Mouse (Mus musculus) liver, embryonic 12.5 days (tissue): ENCODE measurements around the gene Slc22a3. TPM values are rescaled to one million over a fixed set of nuclear protein-coding genes. Genes with fewer than 3 reads are reported as not detected.
A peak's percentile ranks its signal among the peaks of the same experiment; 100 is the strongest.

Experiments
- ATAC-seq: fragments of 200-750 bp; cut with Nextera tagmentation; 2 replicates; pipeline ENCODE4 v1.8.0; 2017; ENCODE audit warnings: moderate number of reproducible peaks, mild to moderate bottlenecking, moderate library complexity
- H3K27ac ChIP-seq: fragments of 300-500 bp; sonication (generic); 2 replicates; pipeline ENCODE4 v1.5.1; 2016; ENCODE audit warnings: mild to moderate bottlenecking
- H3K27me3 ChIP-seq: fragments of 300-500 bp; sonication (generic); replicated peaks from 2 replicates; pipeline ENCODE4 v1.6.1; 2016; ENCODE audit warnings: mild to moderate bottlenecking, moderate library complexity
- H3K36me3 ChIP-seq: fragments of 300-500 bp; sonication (generic); 2 replicates; pipeline ENCODE4 v1.6.1; 2016; ENCODE audit warnings: mild to moderate bottlenecking, moderate library complexity
- H3K4me1 ChIP-seq: fragments of 300-500 bp; sonication (generic); 2 replicates; pipeline ENCODE4 v1.6.1; 2016
- H3K4me2 ChIP-seq: fragments of 300-500 bp; sonication (generic); 2 replicates; pipeline ENCODE4 v1.6.1; 2016; ENCODE audit warnings: mild to moderate bottlenecking, moderate library complexity
- H3K4me3 ChIP-seq: fragments of 300-500 bp; sonication (generic); 2 replicates; pipeline ENCODE4 v1.5.1; 2016; ENCODE audit warnings: mild to moderate bottlenecking, moderate library complexity
- H3K9ac ChIP-seq: fragments of 300-500 bp; sonication (generic); 2 replicates; pipeline ENCODE4 v1.6.1; 2016; ENCODE audit warnings: mild to moderate bottlenecking, moderate library complexity
- H3K9me3 ChIP-seq: fragments of 300-500 bp; sonication (generic); replicated peaks from 2 replicates; pipeline ENCODE4 v1.6.1; 2016; ENCODE audit warnings: mild to moderate bottlenecking, moderate library complexity
- WGBS: fragments of 180-500 bp; shearing (Covaris S2); methylation state at CpG from one replicate; pipeline ENCODE4 v1.1.7; 2016; ENCODE audit not compliant: insufficient replicate concordance; 5-methylcytosine and 5-hydroxymethylcytosine counted together
- polyA plus RNA-seq: library from polyadenylated mRNA; unstranded; fragments of >200 nt; fragmentation: Nextera tagmentation; extraction: Ambion mirVana; gene quantifications from 2 replicates; pipeline ENCODE4 v1.2.1, GENCODE M21; 2016

Slc22a3 gene
- polyA plus RNA-seq, 1 experiment from 2014 or later, result 2.5 TPM

DNA sequence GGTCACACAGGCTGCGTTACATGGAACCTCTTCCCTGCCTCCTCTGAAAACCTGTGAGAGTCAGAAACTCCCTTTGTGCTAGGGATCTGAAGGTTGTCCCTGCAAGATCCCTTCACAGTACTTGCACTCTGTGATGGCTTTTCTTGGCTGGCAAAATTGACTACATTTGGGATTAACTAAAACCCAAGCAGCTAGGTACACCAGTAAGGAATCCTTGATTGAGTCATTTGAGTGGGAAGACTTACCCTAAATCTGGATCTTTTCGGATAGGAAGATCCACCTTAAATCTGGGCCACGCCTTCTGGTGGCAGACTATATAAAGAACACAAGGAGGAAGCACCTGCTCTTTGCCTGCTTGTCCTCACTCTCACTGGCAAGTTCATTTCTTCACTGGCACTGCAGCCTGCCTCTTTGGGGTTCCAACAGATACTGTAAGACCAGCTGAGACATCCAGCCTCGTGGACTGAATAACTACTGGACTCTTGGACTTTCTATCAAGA lies 41.0 kb downstream of the Slc22a3 start:
- Histone ChIP-seq H3K9ac (no peak overlapping the region), H3K27me3 (0 out of 2 replicates have a peak, but pooled peaks cover 3% of the 10 kb centered on the region), H3K4me2 (no peak overlapping the region), H3K4me1 (0 out of 2 replicates have a peak, but pooled peaks cover 5% of the 10 kb centered on the region), H3K9me3 (0 out of 2 replicates have a peak, but pooled peaks cover under 1% of the 10 kb centered on the region), H3K4me3 (no peak overlapping the region), H3K36me3 (no peaks in the 10 kb centered on the region), H3K27ac (no peak overlapping the region)
- WGBS, result 63% methylated on average over 4 of the region's 4 CpGs
- no peak for ATAC-seq

DNA sequence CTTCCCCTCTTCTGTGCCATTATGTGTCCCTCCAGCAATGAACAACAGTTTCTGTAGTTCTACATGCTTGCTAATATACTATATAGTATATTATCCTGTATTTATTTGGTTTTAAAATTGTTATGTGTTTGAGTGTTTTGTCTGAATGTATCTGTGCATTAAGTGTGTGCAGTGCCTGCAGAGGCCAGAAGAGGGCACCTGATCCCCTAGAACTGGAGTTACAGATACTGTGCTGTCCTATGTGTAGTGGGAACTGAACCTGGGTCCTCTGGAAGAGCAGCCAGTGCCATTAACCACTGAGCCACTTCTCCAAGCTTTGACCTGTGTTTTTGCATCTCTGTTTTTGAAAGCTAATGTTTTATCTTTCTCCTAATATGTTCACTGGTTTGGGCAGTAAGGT lies 46.3 kb downstream of the Slc22a3 start:
- no peak overlapping the region for H3K27ac ChIP-seq
- H3K4me3 ChIP-seq, result no peak overlapping the region
- no peak overlapping the region for H3K9ac ChIP-seq
- no peaks in the 10 kb centered on the region for H3K4me1 ChIP-seq
- 0 out of 2 replicates have a peak, but pooled peaks cover 3% of the 10 kb centered on the region for H3K27me3 ChIP-seq
- no peak overlapping the region for H3K4me2 ChIP-seq
- ATAC-seq, result no peak
- H3K36me3 ChIP-seq, result no peaks in the 10 kb centered on the region
- 0 out of 2 replicates have a peak, but pooled peaks cover 4% of the 10 kb centered on the region for H3K9me3 ChIP-seq

DNA sequence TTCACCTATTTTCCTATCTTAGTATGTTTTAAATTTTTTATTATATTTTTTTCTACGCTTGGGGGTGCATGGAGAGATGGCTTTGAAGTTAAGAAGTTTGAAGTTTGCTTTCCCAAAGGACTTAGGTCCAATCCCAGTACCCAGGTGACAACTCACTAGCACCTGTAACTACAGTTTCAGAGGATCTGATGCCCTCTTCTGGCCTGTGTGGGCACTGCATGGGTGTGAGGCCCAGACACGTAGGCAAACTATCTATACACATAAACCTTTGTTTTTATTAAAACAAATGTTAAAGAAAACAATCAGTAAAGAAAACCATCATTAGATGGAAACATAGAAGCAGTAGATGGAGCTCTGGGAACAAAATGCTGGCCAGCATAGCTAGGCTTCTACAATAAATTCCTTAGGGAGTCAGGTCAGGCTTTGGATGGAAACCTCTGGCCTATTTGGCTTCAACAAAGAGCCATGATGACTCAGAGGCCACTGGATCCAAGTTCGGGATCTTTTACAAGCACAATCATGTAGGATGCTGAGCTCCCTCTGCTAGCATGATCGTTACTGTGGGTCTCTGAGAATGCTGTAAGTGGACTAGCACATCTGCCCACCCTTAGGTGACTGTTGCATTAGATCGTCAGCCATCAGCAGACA lies 52.2 kb downstream of the Slc22a3 start:
- Histone ChIP-seq H3K27ac (no peak overlapping the region), H3K9me3 (no peaks in the 10 kb centered on the region), H3K27me3 (no peaks in the 10 kb centered on the region), H3K4me1 (no peaks in the 10 kb centered on the region), H3K9ac (no peak overlapping the region), H3K4me3 (no peak overlapping the region), H3K36me3 (no peaks in the 10 kb centered on the region), H3K4me2 (no peak overlapping the region)
- ATAC-seq, result no peak
- WGBS, result 63% methylated on average over 5 of the region's 5 CpGs

DNA sequence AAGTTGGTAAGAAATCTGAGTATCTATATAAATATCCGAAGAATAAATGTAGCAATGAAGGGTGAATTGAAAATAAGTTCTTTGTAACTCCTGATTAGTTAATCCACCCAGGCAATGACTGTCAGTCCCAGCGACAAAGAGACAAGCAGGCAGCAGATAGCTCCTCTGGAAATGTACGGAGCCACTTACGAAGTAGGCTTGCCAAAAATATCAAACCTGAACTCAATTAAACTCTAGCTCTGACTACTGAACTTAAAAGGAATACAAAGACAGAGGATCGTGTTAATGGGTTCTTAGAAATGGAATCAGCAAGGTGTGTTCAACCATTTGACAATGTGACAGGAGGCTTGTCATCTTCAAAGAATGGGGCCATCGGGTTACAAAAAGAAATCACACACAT lies 53.8 kb downstream of the Slc22a3 start:
- no peaks in the 10 kb centered on the region for H3K4me1 ChIP-seq
- no peak overlapping the region for H3K4me2 ChIP-seq
- H3K9ac ChIP-seq, result no peak overlapping the region
- no peaks in the 10 kb centered on the region for H3K9me3 ChIP-seq
- H3K27ac ChIP-seq, result no peak overlapping the region
- H3K4me3 ChIP-seq, result no peak overlapping the region
- H3K36me3 ChIP-seq, result no peaks in the 10 kb centered on the region
- H3K27me3 ChIP-seq, result no peaks in the 10 kb centered on the region
- ATAC-seq, result no peak
- 72% methylated on average over 6 of the region's 6 CpGs for WGBS

DNA sequence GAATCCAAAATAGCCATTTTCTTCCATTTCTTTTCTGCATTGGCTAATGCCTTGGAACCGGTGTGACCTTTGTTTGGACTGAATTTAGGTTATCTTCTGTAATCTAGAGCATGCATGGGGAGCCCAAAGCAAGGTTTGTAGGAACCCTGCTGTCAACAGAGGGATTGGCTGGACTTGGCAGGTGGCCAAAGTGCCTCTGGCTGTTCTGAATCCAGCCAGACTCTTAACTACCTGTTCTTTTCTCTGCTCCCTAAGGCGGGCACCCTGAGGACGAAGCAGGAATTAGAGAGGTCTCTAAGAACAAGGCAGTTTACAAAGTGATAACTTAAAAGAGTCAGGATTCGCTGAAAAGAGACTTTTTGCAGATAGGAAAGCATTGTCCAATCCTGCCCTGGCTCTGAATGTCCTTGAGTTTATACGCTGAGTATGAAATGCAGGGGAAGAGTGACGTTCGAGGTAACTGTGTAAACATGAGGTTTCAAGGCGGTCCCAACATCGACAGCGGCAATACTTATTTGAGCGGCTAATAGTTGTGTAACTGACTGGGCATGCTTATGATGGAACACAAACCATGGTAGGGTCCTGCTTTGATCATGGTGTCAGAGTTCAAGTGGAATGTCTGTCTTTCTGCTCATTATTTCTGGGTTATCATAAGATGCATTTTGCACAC lies 54.5 kb downstream of the Slc22a3 start:
- Histone ChIP-seq H3K4me3 (no peak overlapping the region), H3K9me3 (no peaks in the 10 kb centered on the region), H3K4me1 (no peaks in the 10 kb centered on the region), H3K4me2 (no peak overlapping the region), H3K27me3 (no peaks in the 10 kb centered on the region), H3K36me3 (no peaks in the 10 kb centered on the region), H3K9ac (no peak overlapping the region), H3K27ac (no peak overlapping the region)
- 70% methylated on average over 11 of the region's 11 CpGs for WGBS
- ATAC-seq, result no peak

DNA sequence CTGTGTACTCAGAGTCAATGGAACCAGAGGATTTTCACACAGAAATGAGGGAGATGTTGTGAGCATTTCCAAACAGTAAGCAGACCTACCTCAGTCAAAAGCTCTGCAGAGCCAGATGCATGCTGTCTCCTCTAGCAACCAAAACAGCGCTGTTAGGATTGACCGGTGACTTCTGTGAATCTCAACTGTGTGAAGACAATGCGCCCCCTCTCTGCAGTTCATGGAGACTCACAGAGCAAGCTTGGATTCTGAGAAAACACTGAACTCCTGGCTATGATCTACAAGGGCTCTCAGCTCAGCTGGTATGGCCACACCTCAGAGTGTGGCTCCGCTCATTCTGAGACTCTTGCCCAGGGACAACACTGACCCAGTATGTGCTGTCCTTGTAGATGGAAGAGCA lies 56.3 kb downstream of the Slc22a3 start:
- no peaks in the 10 kb centered on the region for H3K27me3 ChIP-seq
- no peaks in the 10 kb centered on the region for H3K9me3 ChIP-seq
- H3K36me3 ChIP-seq, result no peaks in the 10 kb centered on the region
- no peak overlapping the region for H3K4me3 ChIP-seq
- 73% methylated on average over 4 of the region's 4 CpGs for WGBS
- no peak for ATAC-seq
- no peaks in the 10 kb centered on the region for H3K4me1 ChIP-seq
- H3K4me2 ChIP-seq, result no peak overlapping the region
- no peak overlapping the region for H3K27ac ChIP-seq
- no peak overlapping the region for H3K9ac ChIP-seq

DNA sequence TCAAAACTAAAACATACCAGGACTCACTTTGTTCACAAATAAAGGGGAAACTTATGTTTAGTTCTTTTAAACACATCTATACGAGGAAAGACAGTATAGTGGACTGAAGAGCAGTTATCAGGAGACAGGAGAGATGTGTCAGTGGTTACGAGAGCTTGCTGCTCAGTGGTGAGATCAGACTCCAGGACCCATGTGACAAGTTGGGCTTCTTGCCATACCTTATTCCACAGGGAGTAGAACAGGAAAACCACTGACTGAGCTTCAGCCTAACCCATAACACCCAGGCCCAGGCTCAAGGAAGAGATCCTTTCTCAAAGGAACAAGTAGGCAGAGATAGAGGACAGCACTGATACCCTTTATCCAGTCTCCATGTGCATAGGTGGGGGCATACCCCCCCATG lies 62.9 kb downstream of the Slc22a3 start:
- H3K9ac ChIP-seq, result no peak overlapping the region
- H3K4me2 ChIP-seq, result no peak overlapping the region
- no peaks in the 10 kb centered on the region for H3K27me3 ChIP-seq
- H3K36me3 ChIP-seq, result no peaks in the 10 kb centered on the region
- no peak overlapping the region for H3K4me3 ChIP-seq
- H3K27ac ChIP-seq, result no peak overlapping the region
- no peaks in the 10 kb centered on the region for H3K9me3 ChIP-seq
- H3K4me1 ChIP-seq, result no peaks in the 10 kb centered on the region
- 56% methylated on average over 2 of the region's 2 CpGs for WGBS
- ATAC-seq, result no peak

DNA sequence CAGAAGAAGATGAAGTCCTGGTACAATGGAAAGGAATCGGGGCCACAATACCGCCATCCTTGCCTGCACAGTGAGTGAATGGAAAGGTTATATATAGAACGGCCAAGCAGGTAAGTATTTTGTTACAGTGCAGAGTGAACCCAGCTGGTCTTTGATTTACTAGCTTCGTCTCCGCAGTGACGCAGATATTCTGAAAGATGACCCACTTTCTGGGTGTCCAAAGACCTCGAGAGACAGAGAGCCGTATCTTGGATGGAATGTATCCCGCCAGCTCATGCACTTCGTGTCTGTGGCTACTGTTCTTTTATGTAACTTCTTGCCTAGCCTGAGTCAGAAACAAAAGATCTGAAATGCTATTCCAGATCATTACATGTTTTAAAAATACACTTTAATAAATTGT lies 69.7 kb downstream of the Slc22a3 start:
- no peak overlapping the region for H3K4me3 ChIP-seq
- WGBS, result 79% methylated on average over 10 of the region's 10 CpGs

DNA sequence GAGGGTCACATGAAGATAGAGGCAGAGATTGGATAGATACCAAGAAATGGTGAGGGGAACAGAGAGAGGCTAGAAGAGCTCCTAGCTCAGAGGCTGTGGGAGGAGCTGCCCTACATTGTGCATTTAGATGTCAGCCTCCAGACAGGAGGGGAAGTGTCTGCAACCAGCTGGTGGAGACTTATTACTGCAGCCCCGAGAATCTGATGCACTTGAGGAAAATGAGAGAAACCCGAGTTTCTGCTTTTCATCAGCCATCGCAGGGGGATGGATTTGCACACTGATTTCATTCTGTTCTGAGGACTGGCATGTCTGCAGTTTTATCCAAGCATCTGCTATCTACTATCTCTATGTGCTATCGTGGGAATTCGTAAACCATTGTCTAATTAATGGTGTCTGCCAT lies 75.8 kb downstream of the Slc22a3 start:
- ATAC-seq, result no peak
- Histone ChIP-seq H3K27ac (no peak overlapping the region), H3K27me3 (no peaks in the 10 kb centered on the region), H3K36me3 (no peaks in the 10 kb centered on the region), H3K9me3 (no peaks in the 10 kb centered on the region), H3K4me3 (no peak overlapping the region), H3K4me1 (peaks cover 19% of the 10 kb centered on the region), H3K4me2 (no peak overlapping the region), H3K9ac (no peak overlapping the region)
- WGBS, result 50% methylated on average over 5 of the region's 5 CpGs

More for the DNA sequence above, 69.7 kb downstream of the Slc22a3 start:
- ATAC-seq, result no peak
- H3K9ac ChIP-seq, result no peak overlapping the region
- no peaks in the 10 kb centered on the region for H3K4me1 ChIP-seq
- H3K36me3 ChIP-seq, result no peaks in the 10 kb centered on the region
- H3K27ac ChIP-seq, result no peak overlapping the region
- H3K9me3 ChIP-seq, result no peaks in the 10 kb centered on the region
- no peak overlapping the region for H3K4me2 ChIP-seq
- no peaks in the 10 kb centered on the region for H3K27me3 ChIP-seq

DNA sequence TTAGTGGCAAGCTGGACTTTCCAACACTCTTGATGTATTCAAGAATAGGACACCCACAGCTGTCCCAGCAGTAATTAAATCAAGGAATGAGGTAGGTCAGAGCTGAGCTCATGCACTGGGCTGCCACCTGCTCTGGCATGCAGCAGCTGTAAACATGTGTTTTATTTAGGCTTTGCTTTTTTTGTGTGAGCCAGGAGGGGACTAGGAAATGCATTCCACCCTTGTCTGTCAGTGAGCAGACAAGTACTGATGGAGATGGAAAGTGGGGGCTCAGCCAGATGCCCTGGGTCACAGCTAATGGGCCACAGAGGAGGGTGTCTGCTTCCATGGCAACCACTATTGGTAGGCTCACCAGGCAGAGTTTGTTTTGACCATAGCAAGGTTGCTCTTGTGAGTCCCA lies 79.1 kb downstream of the Slc22a3 start:
- Histone ChIP-seq H3K4me3 (no peak overlapping the region), H3K4me2 (no peak overlapping the region), H3K27me3 (no peaks in the 10 kb centered on the region), H3K9ac (no peak overlapping the region), H3K4me1 (peaks cover 23% of the 10 kb centered on the region), H3K27ac (no peak overlapping the region), H3K9me3 (no peaks in the 10 kb centered on the region), H3K36me3 (no peaks in the 10 kb centered on the region)
- ATAC-seq, result no peak

DNA sequence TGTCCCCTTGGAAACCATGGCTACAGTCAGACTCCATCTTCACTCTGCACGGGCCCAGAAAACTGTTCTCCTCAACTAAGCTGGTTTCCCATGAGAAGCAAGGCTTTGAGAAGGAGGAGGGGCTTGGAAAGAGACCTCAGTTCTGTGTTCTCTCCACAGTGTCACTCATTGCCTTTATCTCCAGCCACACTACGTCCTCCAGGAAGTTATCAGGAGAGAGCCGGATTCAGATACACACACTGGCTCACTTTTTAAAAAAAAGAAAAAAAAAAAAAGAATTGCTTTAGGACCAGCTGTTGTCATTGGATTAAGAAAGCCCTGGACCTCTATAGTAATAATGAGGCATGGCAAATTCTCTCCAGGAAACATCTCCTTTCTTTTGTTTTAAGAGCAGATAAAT lies 80.3 kb downstream of the Slc22a3 start:
- peak; percentile 91 for ATAC-seq
- no peak overlapping the region for H3K27ac ChIP-seq
- H3K9me3 ChIP-seq, result no peaks in the 10 kb centered on the region

DNA sequence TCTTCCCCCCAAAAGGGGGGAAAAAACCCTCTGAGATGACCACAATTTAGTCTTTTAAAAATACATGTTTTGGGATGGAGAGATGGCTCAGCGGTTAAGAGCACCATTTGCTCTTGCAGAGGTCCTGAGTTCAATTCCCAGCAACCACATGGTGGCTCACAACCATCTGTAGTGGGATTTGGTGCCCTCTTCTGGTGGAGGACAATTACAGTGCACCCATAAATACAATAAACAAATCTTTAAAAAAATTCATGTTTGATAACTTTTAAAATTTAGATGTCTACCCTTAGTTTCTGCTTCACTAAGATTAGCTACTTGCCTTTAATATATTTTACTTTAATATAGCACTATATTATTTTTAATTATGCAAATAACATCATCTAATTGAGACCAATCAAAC lies 85.4 kb downstream of the Slc22a3 start:
- no peak overlapping the region for H3K4me2 ChIP-seq
- H3K27ac ChIP-seq, result no peak overlapping the region
- ATAC-seq, result no peak
- H3K36me3 ChIP-seq, result peaks cover 13% of the 10 kb centered on the region
- H3K27me3 ChIP-seq, result no peaks in the 10 kb centered on the region
- WGBS, result 75% methylated on average over 1 of the region's 1 CpGs
- no peak overlapping the region for H3K9ac ChIP-seq
- peaks cover 8% of the 10 kb centered on the region for H3K4me1 ChIP-seq
- no peak overlapping the region for H3K4me3 ChIP-seq
- no peaks in the 10 kb centered on the region for H3K9me3 ChIP-seq

More for the DNA sequence above, 80.3 kb downstream of the Slc22a3 start:
- 6% methylated on average over 3 of the region's 3 CpGs for WGBS
- H3K4me1 ChIP-seq, result peaks cover 23% of the 10 kb centered on the region
- H3K4me2 ChIP-seq, result peak overlapping the region; percentile 32; the same call in 1 of the 2 replicates
- no peaks in the 10 kb centered on the region for H3K27me3 ChIP-seq
- no peak overlapping the region for H3K4me3 ChIP-seq
- no peak overlapping the region for H3K9ac ChIP-seq
- no peaks in the 10 kb centered on the region for H3K36me3 ChIP-seq
